Mouse (Mus musculus) erythroid progenitor cell, adult 5-6 weeks (primary cell): ENCODE measurements around the gene Lonrf2. TPM values are rescaled to one million over a fixed set of nuclear protein-coding genes. Genes with fewer than 3 reads are reported as not detected.

Experiments
- ATAC-seq: replicated peaks from 2 replicates; pipeline ENCODE4 v1.8.0; 2016; ENCODE audit warnings: moderate number of reproducible peaks, mild to moderate bottlenecking, moderate TSS enrichment, inconsistent platforms; ENCODE audit not compliant: poor library complexity, low FRiP score, severe bottlenecking
- total RNA-seq, 2 experiments: library from RNA; stranded (forward) in 1 of 2; stranded (reverse) in 1 of 2; fragments of 150-400 nt in 1 of 2; fragments of 186-747, 209-891 nt in 1 of 2; gene quantifications; 2 replicates each; pipeline versions ENCODE4 v1.2.3 to v1.2.4; 2015 to 2017; ENCODE audit warnings: low replicate concordance in 2 of 2

Lonrf2 gene
- total RNA-seq, 2 experiments from 2014 or later, result under 0.01 TPM; not detected in 1

DNA sequence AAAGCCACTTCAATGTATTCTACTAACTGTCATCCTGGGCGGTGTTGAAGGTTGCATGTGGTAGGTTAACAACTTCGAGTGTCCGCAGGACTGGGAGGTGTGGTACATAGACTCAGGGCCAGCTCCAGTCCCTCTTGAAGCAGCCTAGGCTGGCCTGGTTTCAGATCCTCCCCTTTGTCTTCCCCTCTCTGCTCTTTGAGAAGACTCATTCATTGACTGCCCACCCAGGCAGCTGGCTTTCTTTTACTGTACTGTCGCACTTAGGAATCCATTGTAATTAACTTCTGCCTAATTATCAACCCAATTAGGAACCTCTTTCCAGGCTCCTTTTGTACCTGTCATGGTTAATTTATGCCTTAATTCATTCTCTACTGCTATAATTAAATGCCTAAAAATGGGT lies 6.8 kb upstream of the Lonrf2 start:
- no peak for ATAC-seq

DNA sequence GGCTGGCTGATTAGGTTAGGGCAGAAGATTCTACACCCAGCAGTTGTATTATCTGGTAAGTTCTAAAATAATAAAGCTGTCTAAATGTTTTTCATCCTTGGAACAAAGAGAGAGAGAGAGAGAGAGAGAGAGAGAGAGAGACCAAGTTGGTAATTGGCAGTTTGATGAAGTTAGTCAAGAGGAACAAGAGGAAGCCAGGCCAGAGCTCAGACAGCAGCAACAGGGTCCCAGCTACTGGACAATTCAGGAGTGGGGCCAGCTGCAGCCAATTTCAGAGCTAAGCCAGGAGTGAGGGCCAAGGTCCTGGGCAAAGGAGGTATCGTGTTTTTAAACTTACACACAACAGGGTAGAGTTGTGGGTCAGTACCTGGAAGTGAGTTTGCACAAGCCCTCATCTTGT lies 6.3 kb upstream of the Lonrf2 start:
- ATAC-seq, result no peak

- no peak for ATAC-seq
Observed at GRCm38 (mm10) chr1:38839944-38840343, 3.4 kb upstream of the Lonrf2 start.

GRCm38 (mm10) chr1:38835568-38836476 lies 689 bp downstream of the Lonrf2 start:
- ATAC-seq, result 0 out of 2 replicates have a peak, but pooled peaks have one; percentile 34

DNA sequence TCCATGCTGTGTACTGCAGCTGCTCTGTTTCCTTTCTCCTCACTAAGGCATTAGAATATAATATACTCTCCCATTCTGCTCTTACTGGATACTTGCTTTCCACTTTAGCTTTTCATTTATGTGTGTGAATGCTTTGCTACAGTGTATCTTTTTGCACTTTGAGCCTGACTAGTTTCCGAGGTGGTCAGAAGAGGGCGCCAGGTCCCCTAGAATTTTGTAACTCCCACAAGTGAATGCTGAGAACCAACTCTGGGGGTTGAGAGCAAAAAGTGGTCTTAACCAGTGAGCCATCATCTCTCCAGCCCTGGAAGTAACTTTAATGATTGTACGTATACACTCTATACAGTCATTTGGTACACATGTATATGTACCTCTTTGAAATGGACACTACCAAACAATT lies 1.6 kb downstream of the Lonrf2 start:
- ATAC-seq, result no peak

- no peak for ATAC-seq
Observed at GRCm38 (mm10) chr1:38824926-38825325, 11.6 kb downstream of the Lonrf2 start.

- ATAC-seq, result no peak
Observed at GRCm38 (mm10) chr1:38823851-38824250, 12.7 kb downstream of the Lonrf2 start.

DNA sequence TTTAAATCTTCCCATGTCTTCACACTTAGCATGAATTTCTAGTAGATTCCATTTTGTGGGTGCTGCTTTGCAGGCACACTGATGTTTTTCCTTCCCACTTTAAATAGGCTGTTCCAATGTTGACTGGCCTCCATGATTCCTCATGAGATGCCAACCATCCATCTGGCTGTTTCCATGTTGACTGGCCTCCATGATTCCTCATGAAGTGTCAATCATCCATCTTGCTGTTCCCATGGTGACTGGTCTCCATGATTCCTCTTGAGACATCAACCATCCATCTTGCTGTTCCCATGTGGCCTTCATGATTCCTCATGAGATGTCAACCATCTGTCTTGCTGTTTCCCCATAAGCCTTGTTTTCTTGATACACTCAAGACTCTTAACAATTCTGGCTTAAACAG lies 16.8 kb downstream of the Lonrf2 start:
- no peak for ATAC-seq

- no peak for ATAC-seq
Observed at GRCm38 (mm10) chr1:38817671-38818070, 18.8 kb downstream of the Lonrf2 start.

DNA sequence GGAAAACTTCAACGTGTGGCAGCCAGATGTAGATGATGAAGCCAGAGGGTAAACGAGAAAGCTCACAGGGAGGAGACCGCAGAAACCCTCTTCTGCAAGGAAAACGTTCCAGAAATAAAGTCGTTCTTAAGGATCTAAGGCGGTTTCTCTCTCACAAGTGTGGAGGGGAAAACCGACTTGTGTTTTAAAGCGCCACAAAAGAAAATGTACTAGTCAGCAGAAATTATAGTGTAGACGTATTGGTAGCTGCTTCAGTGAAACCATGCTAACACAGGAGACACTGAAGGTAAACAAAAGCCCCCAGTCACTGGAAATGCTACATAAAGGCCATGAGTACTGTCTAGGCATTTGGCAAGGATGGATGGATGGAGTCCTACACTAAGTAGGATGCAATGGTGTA lies 19.2 kb downstream of the Lonrf2 start:
- no peak for ATAC-seq

- no peak for ATAC-seq
Observed at GRCm38 (mm10) chr1:38816306-38816705, 20.2 kb downstream of the Lonrf2 start.

GRCm38 (mm10) chr1:38807121-38807520 lies 29.4 kb downstream of the Lonrf2 start:
- ATAC-seq, result no peak

- ATAC-seq, result no peak
Observed at GRCm38 (mm10) chr1:38800402-38800801, 36.1 kb downstream of the Lonrf2 start.

GRCm38 (mm10) chr1:38799304-38799703 lies 37.2 kb downstream of the Lonrf2 start:
- no peak for ATAC-seq

DNA sequence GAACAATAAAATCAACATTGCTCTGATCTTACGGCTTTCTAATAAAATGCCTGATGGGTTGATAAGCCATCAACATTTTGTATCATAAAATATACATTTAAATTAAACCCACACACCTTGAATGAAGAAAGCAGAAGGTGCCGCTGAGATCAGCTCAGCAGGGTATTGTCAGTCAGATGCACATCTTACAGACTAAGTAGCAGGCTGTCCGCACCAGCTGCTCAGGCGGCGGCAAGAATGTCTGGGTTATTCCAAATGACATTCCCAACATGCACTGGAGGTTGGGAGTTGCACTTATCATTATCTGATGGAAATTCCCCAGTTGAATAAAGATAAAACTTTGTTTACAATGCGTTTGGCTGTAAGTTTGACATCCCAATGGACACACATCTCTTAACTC lies 39.6 kb downstream of the Lonrf2 start:
- no peak for ATAC-seq

DNA sequence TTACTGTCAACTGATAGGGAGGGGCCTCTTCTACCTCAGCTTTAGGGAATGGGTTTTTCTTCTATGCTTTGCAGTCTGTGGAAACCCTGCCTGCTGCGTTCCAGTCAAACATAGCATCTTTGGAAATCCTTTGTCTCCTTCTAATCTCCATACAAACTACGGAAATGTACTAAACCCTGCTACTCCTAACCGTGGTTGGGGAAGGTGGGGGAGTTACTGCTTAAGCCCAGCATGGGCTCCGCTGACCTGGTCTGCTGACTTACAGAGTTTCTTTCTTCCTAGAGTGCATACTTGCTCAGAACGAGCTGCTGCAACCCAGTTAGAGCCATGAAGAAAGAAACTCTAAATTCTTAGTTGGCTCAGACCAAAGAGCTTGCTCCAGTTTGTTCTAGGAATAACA lies 41.0 kb downstream of the Lonrf2 start:
- ATAC-seq, result no peak

- ATAC-seq, result no peak
Observed at GRCm38 (mm10) chr1:38791016-38791810, 45.3 kb downstream of the Lonrf2 start.

DNA sequence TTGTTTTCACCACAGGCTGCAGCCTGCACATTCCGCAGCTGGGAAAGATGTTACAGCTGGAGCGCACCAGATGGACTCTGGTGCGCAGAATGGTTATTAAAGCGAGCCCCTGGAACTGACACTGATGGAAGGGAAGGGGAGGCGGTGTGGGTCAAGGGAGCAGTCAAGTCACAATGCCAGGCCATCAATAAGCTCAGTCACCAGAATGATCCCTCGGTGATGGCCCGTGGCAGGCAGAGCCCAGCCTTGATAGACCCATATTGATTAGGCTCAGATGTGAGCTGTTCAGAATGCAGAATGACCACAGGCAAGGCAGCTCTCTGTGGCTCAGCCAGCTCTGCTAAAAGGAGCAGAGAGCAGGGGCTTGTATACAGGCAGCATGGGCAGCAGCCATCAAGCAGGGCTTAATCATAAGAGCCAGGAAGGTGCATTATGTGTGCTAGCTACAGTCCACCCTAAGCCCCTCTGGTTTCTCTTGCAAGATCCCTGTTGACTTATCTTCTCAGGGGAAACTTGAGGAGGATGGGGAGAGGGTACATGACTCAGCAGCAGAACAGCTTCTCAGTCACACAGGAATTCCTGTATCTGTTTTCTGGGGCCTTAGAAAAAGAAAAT lies 46.4 kb downstream of the Lonrf2 start:
- ATAC-seq, result no peak

DNA sequence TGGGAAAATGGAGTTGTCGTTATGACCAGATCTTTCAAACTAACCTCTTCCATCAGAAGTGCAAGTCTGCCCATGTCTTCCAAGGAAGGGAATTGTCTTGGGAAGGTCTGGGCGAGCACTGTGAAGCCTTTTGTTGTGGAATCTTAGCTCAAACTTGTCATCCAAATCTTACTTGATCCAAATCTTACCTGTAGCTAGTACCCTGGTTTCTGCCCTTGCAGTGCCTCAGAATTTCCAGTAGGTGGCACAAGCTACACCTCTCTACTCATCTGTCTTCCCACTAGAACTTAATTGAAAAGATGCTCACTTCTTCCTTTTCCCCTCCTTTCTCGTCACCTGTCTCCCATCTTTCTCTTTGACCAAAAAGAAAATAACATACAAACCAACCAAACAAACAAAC lies 47.6 kb downstream of the Lonrf2 start:
- no peak for ATAC-seq

DNA sequence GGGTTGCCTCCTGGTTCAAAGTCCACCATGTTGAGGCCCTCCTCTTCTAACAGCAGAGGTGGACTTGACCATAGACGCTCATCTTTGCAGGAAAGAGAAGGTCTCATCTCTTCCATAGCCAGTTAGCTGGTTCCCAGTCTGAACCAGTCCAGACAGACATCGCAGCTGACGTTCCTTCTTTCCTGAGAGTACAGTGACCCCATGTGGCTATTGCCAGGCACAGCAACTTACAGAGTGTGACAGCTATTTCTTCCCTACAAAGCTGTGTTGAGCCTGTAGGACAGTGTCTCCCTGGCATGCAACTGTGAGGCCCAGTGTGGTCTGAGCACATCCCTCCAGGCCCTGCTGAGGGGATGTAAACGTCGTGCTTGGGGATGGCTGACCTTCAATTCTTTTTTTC lies 49.1 kb downstream of the Lonrf2 start:
- 0 out of 2 replicates have a peak, but pooled peaks have one; percentile 44 for ATAC-seq
